Mouse (Mus musculus) cerebellum, adult 2 months (tissue): ENCODE data around the gene Mycbp2.

ENCODE experiments used
- CTCF ChIP-seq: fragments of 200-500 bp; IDR thresholded peaks from 2 replicates; pipeline ENCODE4 v1.5.1; 2011; ENCODE audit warnings: low read depth, mild to moderate bottlenecking, control low read depth, low read length, moderate library complexity, borderline replicate concordance; ENCODE audit not compliant: insufficient read depth
- POLR2A ChIP-seq: fragments of 200-500 bp; IDR thresholded peaks from 2 replicates; pipeline ENCODE4 v1.6.1; 2011; ENCODE audit warnings: low read length, control low read depth, borderline replicate concordance; ENCODE audit not compliant: insufficient read depth

- TF ChIP-seq POLR2A: no peak
- TF ChIP-seq CTCF: no peak
Measured at GRCm38 (mm10) chr14:103125756-103126155, 220.9 kb downstream of the Mycbp2 start.
